Mouse (Mus musculus): ENCODE measurements around the gene Rap1b.

Gene Rap1b

GRCm38 (mm10) chr10:117811555-117811954, 34.3 kb downstream of the Rap1b start:
- no peak for DNase-seq

- no peak for DNase-seq
Observed at GRCm38 (mm10) chr10:117810506-117810905, 35.3 kb downstream of the Rap1b start.

- DNase-seq: peak; percentile 48
Observed at GRCm38 (mm10) chr10:117808068-117808467, 37.8 kb downstream of the Rap1b start.

GRCm38 (mm10) chr10:117805919-117806318, 39.9 kb downstream of the Rap1b start:
- no peak for DNase-seq

GRCm38 (mm10) chr10:117803870-117804850, 41.7 kb downstream of the Rap1b start:
- peak; percentile 52 for DNase-seq

- no peak for DNase-seq
Observed at GRCm38 (mm10) chr10:117801886-117802285, 43.9 kb downstream of the Rap1b start.

GRCm38 (mm10) chr10:117799806-117800205, 46.0 kb downstream of the Rap1b start:
- DNase-seq: no peak

- peak; percentile 53 for DNase-seq
Observed at GRCm38 (mm10) chr10:117798436-117799035, 47.3 kb downstream of the Rap1b start.

GRCm38 (mm10) chr10:117797684-117798083, 48.2 kb downstream of the Rap1b start:
- peak; percentile 52 for DNase-seq

GRCm38 (mm10) chr10:117797106-117797505, 48.7 kb downstream of the Rap1b start:
- DNase-seq: no peak

GRCm38 (mm10) chr10:117796181-117796580, 49.7 kb downstream of the Rap1b start:
- DNase-seq: peak; percentile 71

GRCm38 (mm10) chr10:117795206-117795605, 50.6 kb downstream of the Rap1b start:
- DNase-seq: no peak

GRCm38 (mm10) chr10:117793436-117794030, 52.3 kb downstream of the Rap1b start:
- DNase-seq: no peak

- peak; percentile 100 for DNase-seq
Observed at GRCm38 (mm10) chr10:117792141-117793091, 53.4 kb downstream of the Rap1b start, which contains the start of gene Nup107. Gene Nup107, minus strand, starts transcription at chr10:117792705.

GRCm38 (mm10) chr10:117791171-117791470, 54.7 kb downstream of the Rap1b start:
- no peak for DNase-seq

- no peak for DNase-seq
Observed at GRCm38 (mm10) chr10:117790421-117791170, 55.2 kb downstream of the Rap1b start.

GRCm38 (mm10) chr10:117790011-117790410, 55.8 kb downstream of the Rap1b start:
- DNase-seq: no peak

GRCm38 (mm10) chr10:117784646-117785045, 61.2 kb downstream of the Rap1b start:
- peak; percentile 30 for DNase-seq

GRCm38 (mm10) chr10:117783786-117784420, 61.9 kb downstream of the Rap1b start:
- no peak for DNase-seq

GRCm38 (mm10) chr10:117782491-117783260, 63.2 kb downstream of the Rap1b start:
- no peak for DNase-seq
